In the genomic region with DNA sequence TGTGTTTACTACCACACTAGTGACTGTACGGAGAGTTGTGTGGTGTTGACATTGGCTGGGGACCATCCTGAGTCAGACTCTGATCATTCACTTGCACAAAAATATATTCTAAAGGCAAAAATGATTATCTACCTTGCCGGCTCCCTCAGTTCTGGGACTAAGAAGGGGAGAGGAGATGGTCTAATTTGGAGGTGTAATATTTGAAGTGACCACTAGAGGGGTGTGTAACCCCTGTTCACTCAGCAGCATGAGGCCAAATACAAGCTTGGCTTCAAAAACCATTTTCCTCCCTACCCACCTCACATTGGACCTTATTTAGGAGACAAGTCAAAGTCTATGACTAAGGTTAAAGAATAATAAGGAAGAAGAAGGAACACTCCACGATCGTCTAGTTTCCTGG, we compare ENCODE assay signal across 9 mouse cellular contexts. TPM values are rescaled to one million over a fixed set of nuclear protein-coding genes. Genes with fewer than 3 reads are reported as not detected.
DNase-seq lines count a peak whose midpoint lies in the region; ATAC-seq and TF ChIP-seq lines count a peak whose summit lies in the region.
"Had no signal": no experiment of that assay in that cellular context is flagged by ENCODE, and none has a peak within 500 bp of the region (broad histone marks: within the 10 kb centered on the region; RNA-seq: fewer than 3 reads in every experiment).

No protein-coding gene starts in this region.

- TF ChIP-seq POLR2A in heart, adult 2 months (IDR thresholded peaks at IDR 0.05; ENCODE audit: insufficient read depth, low read depth, low read length): no peak
- no peak for TF ChIP-seq POLR2A in thymus, adult 2 months (IDR thresholded peaks at IDR 0.05; ENCODE audit: control insufficient read depth, extremely low read depth, insufficient read depth, low read length, poor library complexity)

- no peak for TF ChIP-seq EP300 in heart, adult 2 months (IDR thresholded peaks at IDR 0.05; ENCODE audit: insufficient read depth, low read depth, low read length)

- no peak overlapping the region for H3K4me2 ChIP-seq in forebrain, postnatal 0 days (ENCODE audit: low read depth)

- DNase-seq in heart, adult 2 months: no peak
- DNase-seq in heart, embryonic 10.5 days (ENCODE audit: low spot score): no peak
- DNase-seq in thymus, postnatal 0 days (ENCODE audit: low spot score): peak; percentile 42
- DNase-seq in thymus, adult 2 months: no peak
- DNase-seq in forebrain, postnatal 0 days: peak; percentile 75
- no peak for DNase-seq in urinary bladder, adult 2 months (ENCODE audit: low spot score)
- DNase-seq in urinary bladder, postnatal 10 days (ENCODE audit: low spot score): no peak

- WGBS in heart, adult 2 months: 34% methylated on average over 4 of the region's 4 CpGs
- 39% methylated on average over 4 of the region's 4 CpGs for WGBS in heart, embryonic 10.5 days
- 45% methylated on average over 4 of the region's 4 CpGs for WGBS in thymus, adult 2 months
- WGBS in forebrain, postnatal 0 days: 45% methylated on average over 4 of the region's 4 CpGs

- intact Hi-C loops in heart, adult 2 months (cut with DNase I): no loop called here

- H3K36me3 ChIP-seq in heart, adult 2 months (ENCODE audit: control insufficient read depth, insufficient read depth, low read length): no peaks in the 10 kb centered on the region
- H3K36me3 ChIP-seq in heart, embryonic 10.5 days: no peaks in the 10 kb centered on the region
- no peaks in the 10 kb centered on the region for H3K36me3 ChIP-seq in thymus, adult 2 months (ENCODE audit: control insufficient read depth, insufficient read depth, low read length)
- no peaks in the 10 kb centered on the region for H3K36me3 ChIP-seq in forebrain, postnatal 0 days (ENCODE audit: insufficient read depth)

- no peaks in the 10 kb centered on the region for H3K4me1 ChIP-seq in heart, adult 2 months (ENCODE audit: control insufficient read depth, insufficient read depth, low read length)
- H3K4me1 ChIP-seq in heart, embryonic 10.5 days: peaks cover 4% of the 10 kb centered on the region; the same call in 1 of the 2 replicates
- H3K4me1 ChIP-seq in thymus, adult 2 months (replicated peaks; ENCODE audit: control insufficient read depth, insufficient read depth, low read length): no peaks in the 10 kb centered on the region
- H3K4me1 ChIP-seq in forebrain, postnatal 0 days (ENCODE audit: insufficient read depth): no peaks in the 10 kb centered on the region

- no peaks in the 10 kb centered on the region for H3K9me3 ChIP-seq in heart, embryonic 10.5 days
- no peaks in the 10 kb centered on the region for H3K9me3 ChIP-seq in forebrain, postnatal 0 days (ENCODE audit: low read length)

- peak; percentile 62 for ATAC-seq in forebrain, postnatal 0 days
- 0 out of 2 replicates have a peak, but pooled peaks have one; percentile 38 for ATAC-seq in megakaryocyte, adult 5-6 weeks (ENCODE audit: poor library complexity, severe bottlenecking)

- TF ChIP-seq CTCF in heart, adult 2 months (IDR thresholded peaks at IDR 0.05): peak; percentile 87
- TF ChIP-seq CTCF in thymus, adult 2 months (IDR thresholded peaks at IDR 0.05; ENCODE audit: borderline replicate concordance, control insufficient read depth, extremely low read depth, insufficient read depth, low read length, poor library complexity): no peak
- peak; percentile 83 for TF ChIP-seq CTCF in forebrain, postnatal 0 days (IDR thresholded peaks at IDR 0.05; ENCODE audit: low read depth)

- H3K27ac ChIP-seq in heart, adult 2 months: no peak overlapping the region
- no peak overlapping the region for H3K27ac ChIP-seq in heart, embryonic 10.5 days
- no peak overlapping the region for H3K27ac ChIP-seq in thymus, adult 2 months (ENCODE audit: control insufficient read depth, insufficient read depth, low read length)
- H3K27ac ChIP-seq in forebrain, postnatal 0 days (ENCODE audit: low read depth, low read length): no peak overlapping the region

- no peak overlapping the region for H3K4me3 ChIP-seq in heart, adult 2 months
- H3K4me3 ChIP-seq in heart, embryonic 10.5 days: no peak overlapping the region
- no peak overlapping the region for H3K4me3 ChIP-seq in thymus, adult 2 months (ENCODE audit: control insufficient read depth, insufficient read depth, low read length)
- H3K4me3 ChIP-seq in forebrain, postnatal 0 days (ENCODE audit: low read depth, low read length): no peak overlapping the region

- H3K79me2 ChIP-seq in heart, adult 2 months (replicated peaks; ENCODE audit: control insufficient read depth, insufficient read depth, low read length): no peaks in the 10 kb centered on the region

- no peaks in the 10 kb centered on the region; the same call in 1 of the 2 replicates for H3K27me3 ChIP-seq in heart, adult 2 months (ENCODE audit: control insufficient read depth, insufficient read depth, low read length)
- peaks cover 41% of the 10 kb centered on the region for H3K27me3 ChIP-seq in heart, embryonic 10.5 days (ENCODE audit: insufficient read depth, poor library complexity, severe bottlenecking)
- no peaks in the 10 kb centered on the region for H3K27me3 ChIP-seq in thymus, adult 2 months (ENCODE audit: control insufficient read depth, insufficient read depth, low read length)
- no peaks in the 10 kb centered on the region for H3K27me3 ChIP-seq in forebrain, postnatal 0 days (ENCODE audit: insufficient read depth, low read length)

- no peak overlapping the region for H3K9ac ChIP-seq in heart, adult 2 months (ENCODE audit: low read depth, low read length)
- H3K9ac ChIP-seq in forebrain, postnatal 0 days: no peak overlapping the region

RNA-seq across cellular contexts. Expression of a gene that starts 39.5 kb away (rescaled TPM):
- total RNA-seq in heart, adult 2 months (2021): not detected
- polyA plus RNA-seq in heart, adult 2 months (2012; rRNA removed): 0.03 and 0.16 TPM in 2 replicates
- polyA plus RNA-seq in heart, embryonic 10.5 days (2016; fragmentation: Nextera tagmentation; extraction: Ambion mirVana): 0.04 TPM in 1 of 2 replicates, not detected in the other
- 6.5 and 7.3 TPM in 2 replicates for polyA plus RNA-seq in thymus, postnatal 0 days (2015; fragmentation: Nextera tagmentation; extraction: Ambion mirVana)
- polyA plus RNA-seq in thymus, adult 2 months (2012; rRNA removed): 27.1 and 30.1 TPM in 2 replicates
- 0.10 TPM in 1 of 2 replicates, not detected in the other for total RNA-seq in forebrain, postnatal 0 days (2014; rRNA removed)
- 0.04 and 0.06 TPM in 2 replicates for polyA plus RNA-seq in forebrain, postnatal 0 days (2015; fragmentation: Nextera tagmentation; extraction: Ambion mirVana)
- not detected in 2 replicates for total RNA-seq in megakaryocyte, adult 5-6 weeks (2015)
- not detected in 2 replicates for total RNA-seq in megakaryocyte, adult 5-6 weeks (2017)
- polyA plus RNA-seq in urinary bladder, adult 2 months (2012; rRNA removed): 3.5 and 4.4 TPM in 2 replicates
- total RNA-seq: layer of hippocampus, postnatal 36 days had no signal

RNA-seq across cellular contexts. Expression of a gene that starts 47.7 kb away (rescaled TPM):
- not detected for total RNA-seq in heart, adult 2 months (2021)
- polyA plus RNA-seq in heart, adult 2 months (2012; rRNA removed): not detected in 2 replicates
- not detected in 2 replicates for polyA plus RNA-seq in heart, embryonic 10.5 days (2016; fragmentation: Nextera tagmentation; extraction: Ambion mirVana)
- polyA plus RNA-seq in thymus, postnatal 0 days (2015; fragmentation: Nextera tagmentation; extraction: Ambion mirVana): 0.06 and 0.10 TPM in 2 replicates
- polyA plus RNA-seq in thymus, adult 2 months (2012; rRNA removed): 0.52 and 0.81 TPM in 2 replicates
- not detected in 2 replicates for total RNA-seq in forebrain, postnatal 0 days (2014; rRNA removed)
- not detected in 2 replicates for polyA plus RNA-seq in forebrain, postnatal 0 days (2015; fragmentation: Nextera tagmentation; extraction: Ambion mirVana)
- not detected in 2 replicates for total RNA-seq in megakaryocyte, adult 5-6 weeks (2015)
- not detected in 2 replicates for total RNA-seq in megakaryocyte, adult 5-6 weeks (2017)
- not detected in 2 replicates for polyA plus RNA-seq in urinary bladder, adult 2 months (2012; rRNA removed)

RNA-seq across cellular contexts. Expression of a gene that starts 49.5 kb away (rescaled TPM):
- total RNA-seq in heart, adult 2 months (2021): 10 to 100 TPM; 11.1 to 13.1 TPM
- polyA plus RNA-seq in heart, adult 2 months (2012; rRNA removed): 28.6 and 47.8 TPM in 2 replicates
- polyA plus RNA-seq in heart, embryonic 10.5 days (2016; fragmentation: Nextera tagmentation; extraction: Ambion mirVana): 155 and 166 TPM in 2 replicates
- polyA plus RNA-seq in thymus, postnatal 0 days (2015; fragmentation: Nextera tagmentation; extraction: Ambion mirVana): 71.8 and 72.2 TPM in 2 replicates
- 77.1 and 86.9 TPM in 2 replicates for polyA plus RNA-seq in thymus, adult 2 months (2012; rRNA removed)
- 91.7 and 95.5 TPM in 2 replicates for total RNA-seq in forebrain, postnatal 0 days (2014; rRNA removed)
- polyA plus RNA-seq in forebrain, postnatal 0 days (2015; fragmentation: Nextera tagmentation; extraction: Ambion mirVana): 156 and 175 TPM in 2 replicates
- 2.5 and 3.9 TPM in 2 replicates for total RNA-seq in megakaryocyte, adult 5-6 weeks (2015)
- 2.8 and 3.7 TPM in 2 replicates for total RNA-seq in megakaryocyte, adult 5-6 weeks (2017)
- 52.4 and 55.4 TPM in 2 replicates for polyA plus RNA-seq in urinary bladder, adult 2 months (2012; rRNA removed)

Comparison
In these comparisons a context has a peak if more than half of its experiments do, and no peak if none do; other contexts are left out.
1. DNase-seq: peak in thymus, postnatal 0 days (single experiment) and forebrain, postnatal 0 days (single experiment); none in heart, adult 2 months (0 of 2), heart, embryonic 10.5 days (single experiment), thymus, adult 2 months (single experiment), urinary bladder, adult 2 months (single experiment) and urinary bladder, postnatal 10 days (single experiment).